Mouse (Mus musculus) CH12.LX (cell line): ENCODE measurements around the gene Iscu. TPM values are rescaled to one million over a fixed set of nuclear protein-coding genes. Genes with fewer than 3 reads are reported as not detected.

Experiments
- DNase-seq: peaks from one replicate; pipeline ENCODE4 v3.0.0-alpha.2; 2013; ENCODE audit errors: extremely low read depth
- H3K27ac ChIP-seq: 2 replicates; pipeline ENCODE4 v1.5.1; 2012; ENCODE audit warnings: low read depth, mild to moderate bottlenecking, control low read depth, moderate library complexity; ENCODE audit not compliant: insufficient read depth
- H3K27me3 ChIP-seq: replicated peaks from 2 replicates; pipeline ENCODE3; 2012; ENCODE audit warnings: inconsistent platforms
- H3K36me3 ChIP-seq, 2 experiments: replicated peaks in 1 of 2; 2 replicates each; pipeline versions ENCODE3 to v1.6.1; 2012; ENCODE audit warnings: inconsistent platforms in 1 of 2, low read length in 1 of 2, mild to moderate bottlenecking in 1 of 2, mixed read lengths in 1 of 2, moderate library complexity in 1 of 2; ENCODE audit not compliant: control insufficient read depth in 1 of 2, insufficient read depth in 1 of 2
- H3K4me1 ChIP-seq, 2 experiments: 2 replicates each; pipeline ENCODE4 v1.6.1; 2012; ENCODE audit warnings: inconsistent platforms in 1 of 2, moderate library complexity in 1 of 2; ENCODE audit not compliant: insufficient read depth in 2 of 2, control insufficient read depth in 1 of 2
- H3K4me2 ChIP-seq: 2 replicates; pipeline ENCODE4 v1.6.1; 2012; ENCODE audit warnings: low read depth, mild to moderate bottlenecking, control low read depth; ENCODE audit not compliant: poor library complexity, insufficient read depth, severe bottlenecking
- H3K4me3 ChIP-seq, 3 experiments: fragments of 150-350 bp in 1 of 3; sonication (generic) in 1 of 3; replicated peaks in 1 of 3; 2 replicates each; pipeline versions ENCODE3 to v1.5.1; 2011 to 2012; ENCODE audit warnings: low read depth in 2 of 3, low read length in 2 of 3, mild to moderate bottlenecking in 2 of 3, moderate library complexity in 2 of 3, control low read depth in 1 of 3, improper control_type of control experiment in 1 of 3, inconsistent platforms in 1 of 3, mixed read lengths in 1 of 3; ENCODE audit not compliant: poor library complexity in 1 of 3
- H3K79me2 ChIP-seq: replicated peaks from 2 replicates; pipeline ENCODE4 v1.6.1; 2012; ENCODE audit warnings: mild to moderate bottlenecking, moderate library complexity; ENCODE audit not compliant: control insufficient read depth, poor library complexity, insufficient read depth, severe bottlenecking; ENCODE audit errors: extremely low read depth
- H3K9ac ChIP-seq: 2 replicates; pipeline ENCODE4 v1.6.1; 2012; ENCODE audit warnings: low read depth, mild to moderate bottlenecking, control low read depth, moderate library complexity; ENCODE audit not compliant: insufficient read depth
- H3K9me3 ChIP-seq: replicated peaks from 2 replicates; pipeline ENCODE3; 2012; ENCODE audit warnings: low read length, inconsistent platforms, mixed read lengths
- CTCF ChIP-seq, 2 experiments: IDR thresholded peaks in 1 of 2; conservative IDR thresholded peaks in 1 of 2; 2 replicates each; pipeline ENCODE4 v1.5.1; 2011 to 2012; ENCODE audit warnings: low read depth in 2 of 2, low read length in 2 of 2, improper control_type of control experiment in 1 of 2, inconsistent platforms in 1 of 2, mild to moderate bottlenecking in 1 of 2, moderate library complexity in 1 of 2
- E2F4 ChIP-seq: IDR thresholded peaks from 2 replicates; pipeline ENCODE4 v1.6.1; 2011; ENCODE audit warnings: low read depth, low read length, improper control_type of control experiment; ENCODE audit not compliant: insufficient replicate concordance
- ETS1 ChIP-seq: conservative IDR thresholded peaks from 2 replicates; pipeline ENCODE4 v1.6.1; 2012; ENCODE audit warnings: low read depth, mild to moderate bottlenecking, inconsistent platforms, low read length, improper control_type of control experiment, moderate library complexity
- IRF4 ChIP-seq: IDR thresholded peaks from 2 replicates; pipeline ENCODE4 v1.6.1; 2014; ENCODE audit warnings: low read depth, mild to moderate bottlenecking, inconsistent platforms, low read length, improper control_type of control experiment
- JUN ChIP-seq: IDR thresholded peaks from 2 replicates; pipeline ENCODE4 v1.6.1; 2011; ENCODE audit warnings: low read depth, mild to moderate bottlenecking, low read length, improper control_type of control experiment, moderate library complexity; ENCODE audit not compliant: insufficient read depth
- JUND ChIP-seq: conservative IDR thresholded peaks from 2 replicates; pipeline ENCODE4 v1.6.1; 2011; ENCODE audit warnings: low read depth, low read length, improper control_type of control experiment
- MEF2A ChIP-seq: IDR thresholded peaks from 2 replicates; pipeline ENCODE4 v1.6.1; 2014; ENCODE audit warnings: low read depth, mild to moderate bottlenecking, inconsistent platforms, low read length, improper control_type of control experiment, borderline replicate concordance
- MXI1 ChIP-seq: IDR thresholded peaks from 2 replicates; pipeline ENCODE4 v1.6.1; 2011; ENCODE audit warnings: mild to moderate bottlenecking, low read depth, low read length, improper control_type of control experiment
- NRF1 ChIP-seq: IDR thresholded peaks from 2 replicates; pipeline ENCODE4 v1.6.1; 2014; ENCODE audit warnings: low read depth, mild to moderate bottlenecking, inconsistent platforms, low read length, improper control_type of control experiment, moderate library complexity
- PAX5 ChIP-seq: IDR thresholded peaks from 2 replicates; pipeline ENCODE4 v1.6.1; 2012; ENCODE audit warnings: low read length, inconsistent platforms, mixed read lengths
- POLR2AphosphoS2 ChIP-seq: IDR thresholded peaks from 2 replicates; pipeline ENCODE4 v1.6.1; 2011; ENCODE audit warnings: low read depth, low read length, improper control_type of control experiment
- SIN3A ChIP-seq: IDR thresholded peaks from 2 replicates; pipeline ENCODE4 v1.6.1; 2012; ENCODE audit warnings: low read length, improper control_type of control experiment, inconsistent platforms
- SMC3 ChIP-seq: IDR thresholded peaks from 2 replicates; pipeline ENCODE4 v1.6.1; 2011; ENCODE audit warnings: low read depth, low read length, improper control_type of control experiment
- TCF12 ChIP-seq: IDR thresholded peaks from 2 replicates; pipeline ENCODE4 v1.6.1; 2014; ENCODE audit warnings: low read depth, mild to moderate bottlenecking, inconsistent platforms, low read length, improper control_type of control experiment
- USF2 ChIP-seq: conservative IDR thresholded peaks from 2 replicates; pipeline ENCODE4 v1.6.1; 2011; ENCODE audit warnings: low read depth, low read length, improper control_type of control experiment
- ZMIZ1 ChIP-seq: IDR thresholded peaks from 2 replicates; pipeline ENCODE4 v1.6.1; 2012; ENCODE audit warnings: low read depth, mild to moderate bottlenecking, inconsistent platforms, low read length, improper control_type of control experiment
- dilution Hi-C: fragments of 300-500 bp; cut with MboI; formaldehyde crosslinking; loops from 2 replicates; pipeline ENCODE4 v1.14.3; 2020; ENCODE audit warnings: low sequenced_read_pairs; ENCODE audit not compliant: extremely low pct_unique_long_range_greater_than_20kb, extremely low pct_ligation_motif_present
- in situ Hi-C: fragments of 300-500 bp; cut with MboI; formaldehyde crosslinking; loops from 3 replicates; pipeline ENCODE4 v1.14.3; 2019; ENCODE audit warnings: low sequenced_read_pairs, low pct_ligation_motif_present, low pct_unique_long_range_greater_than_20kb, mixed read lengths
- polyA plus RNA-seq: library from polyadenylated mRNA; unstranded; fragments of >175 nt; gene quantifications from 2 replicates; pipeline ENCODE4 v1.2.1, GENCODE M21; 2012; ENCODE audit warnings: low read depth; ENCODE audit not compliant: insufficient read length
- total RNA-seq, 2 experiments: library from RNA; depleted of rRNA; stranded (reverse); fragments of 300-350 nt in 1 of 2; fragments of >200 nt in 1 of 2; gene quantifications; 2 replicates each; pipeline ENCODE4 v1.2.3; 2012 to 2014

The Iscu gene
- total and polyA plus RNA-seq, 3 experiments: 72.1 to 86.7 (median 79.3) TPM

DNA sequence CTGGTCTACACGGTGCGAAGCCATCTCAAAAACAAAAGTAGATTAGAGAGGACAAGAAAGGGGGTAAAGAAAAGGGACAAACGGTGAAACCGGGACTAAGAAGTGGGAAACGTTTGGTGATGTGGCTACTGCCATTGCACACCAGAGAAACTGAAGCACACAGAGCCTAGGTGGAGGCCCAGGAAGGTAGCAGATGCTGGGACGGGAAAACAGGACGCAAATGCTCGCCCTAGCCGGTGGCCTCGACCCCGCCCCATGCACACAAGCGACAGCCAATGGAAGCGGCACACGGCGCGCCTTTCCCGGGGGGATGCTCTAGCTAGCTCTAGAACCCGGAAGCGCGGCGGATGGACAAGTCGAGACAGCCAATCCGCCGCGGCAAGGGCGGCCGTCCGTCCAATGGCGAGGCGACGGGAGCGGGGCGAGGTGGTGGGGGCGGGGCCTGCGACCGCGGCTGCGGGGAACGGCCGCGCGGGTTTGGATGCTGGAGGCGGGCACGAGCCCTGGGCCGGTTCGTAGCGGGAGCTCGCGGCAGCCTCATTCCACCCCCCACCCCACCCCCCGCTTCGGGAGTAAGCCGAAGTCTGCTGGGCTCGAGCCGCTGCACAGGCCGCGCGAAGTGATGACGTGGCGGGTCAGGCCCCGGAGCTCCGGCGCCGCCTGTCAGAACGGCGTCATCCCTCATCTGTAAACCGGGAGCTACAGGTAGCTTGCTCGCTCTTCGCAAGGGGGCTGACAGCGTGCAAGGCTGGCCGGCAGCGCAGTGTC is 37.0 kb upstream of the Iscu start, which contains the start of gene Ficd (continued):
- TF ChIP-seq SIN3A (peak; percentile 84), ZMIZ1 (peak; percentile 15; the same call in 1 of the 2 replicates), MEF2A (peak; percentile 11; the same call in 1 of the 2 replicates), USF2 (no peak), IRF4 (peak; percentile 35; the same call in 1 of the 2 replicates), SMC3 (no peak), POLR2AphosphoS2 (peak; percentile 44; the same call in 1 of the 2 replicates), TCF12 (peak; percentile 36), E2F4 (no peak), JUN (no peak)

DNA sequence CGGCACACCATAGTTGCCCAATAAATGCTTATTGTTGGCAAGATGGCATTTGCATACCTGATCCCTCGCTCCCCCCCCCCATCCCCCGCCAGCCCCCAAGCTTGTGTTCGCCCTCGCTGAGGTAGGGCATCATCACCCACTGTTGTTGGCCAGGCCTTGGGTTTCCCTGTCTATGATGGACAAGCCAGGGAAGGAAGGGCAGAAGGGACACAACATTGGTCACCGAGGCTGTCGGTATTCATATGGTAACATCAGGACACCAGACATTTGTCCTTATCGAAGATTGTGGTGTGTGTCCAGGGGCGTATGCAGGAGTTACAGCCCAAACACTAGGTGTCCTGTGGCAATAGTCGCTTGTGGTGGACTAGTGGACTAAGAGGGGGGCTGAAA is 36.4 kb upstream of the Iscu start:
- peak overlapping the region; percentile 78 for H3K27ac ChIP-seq
- H3K4me3 ChIP-seq: peak overlapping the region; percentile 68 to 90 (median 87)
- dilution Hi-C loops (no loop called here), in situ Hi-C loops (no loop called here)
- peaks cover 37 to 43% of the 10 kb centered on the region in 2 experiments for H3K36me3 ChIP-seq
- H3K4me1 ChIP-seq: peaks cover 10 to 21% of the 10 kb centered on the region in 2 experiments
- peak overlapping the region; percentile 70 for H3K9ac ChIP-seq
- H3K27me3 ChIP-seq: peaks cover 9% of the 10 kb centered on the region
- no peaks in the 10 kb centered on the region for H3K9me3 ChIP-seq
- H3K79me2 ChIP-seq: no peaks in the 10 kb centered on the region
- DNase-seq: no peak
- H3K4me2 ChIP-seq: peak overlapping the region; percentile 83
- peak; percentile 44; the same call in 1 of the 2 replicates for TF ChIP-seq ZMIZ1
- TF ChIP-seq MXI1: no peak
- TF ChIP-seq PAX5: no peak
- no peak for TF ChIP-seq JUND
- no peak for TF ChIP-seq NRF1

DNA sequence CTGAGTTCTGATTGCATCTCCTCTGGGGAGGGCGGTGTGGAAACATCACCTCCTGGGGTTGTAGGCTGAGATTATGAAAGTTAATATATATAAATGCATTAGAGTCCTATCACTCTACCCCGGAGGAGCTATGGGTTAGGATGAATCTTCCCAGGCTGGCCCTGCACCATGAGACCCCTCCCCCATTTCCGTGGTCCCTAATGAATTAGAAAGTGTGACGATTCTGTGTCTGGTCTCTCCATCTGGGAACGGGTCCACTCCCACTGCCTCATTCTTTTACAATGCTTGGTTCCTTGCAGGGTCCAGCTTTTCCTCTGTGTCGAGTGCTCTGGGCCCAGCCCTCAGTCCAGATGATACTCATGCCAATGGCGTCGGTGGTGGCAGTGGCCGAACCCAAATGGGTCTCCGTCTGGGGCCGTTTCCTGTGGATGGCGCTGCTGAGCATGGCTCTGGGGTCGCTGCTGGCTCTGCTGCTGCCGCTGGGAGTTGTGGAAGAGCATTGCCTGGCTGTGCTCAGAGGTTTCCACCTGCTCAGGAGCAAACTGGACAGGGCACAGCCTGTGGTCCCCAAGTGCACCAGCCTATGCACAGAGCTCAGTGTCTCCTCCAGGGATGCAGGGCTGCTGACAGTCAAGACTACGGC is 35.9 kb upstream of the Iscu start:
- Histone ChIP-seq H3K4me3 (peak overlapping the region; percentile 68 to 90 (median 87)), H3K27ac (no peak overlapping the region), H3K36me3 (peaks cover 41 to 49% of the 10 kb centered on the region in 2 experiments), H3K9me3 (no peaks in the 10 kb centered on the region), H3K79me2 (no peaks in the 10 kb centered on the region), H3K4me1 (peaks cover 10 to 21% of the 10 kb centered on the region in 2 experiments)
- in situ Hi-C loops (no loop called here), dilution Hi-C loops (no loop called here)
- DNase-seq: no peak
- no peak for TF ChIP-seq PAX5
- TF ChIP-seq ETS1: no peak
- no peak for TF ChIP-seq MXI1
- TF ChIP-seq CTCF (conservative IDR thresholded peaks at IDR 0.05 in 1 of 2, IDR thresholded peaks at IDR 0.05 in 1 of 2; ENCODE audit: low read depth in 2 of 2, low read length in 2 of 2): peak in 1 of 2 experiments; percentile 34; a peak in 1 of 4 replicates
- no peak for TF ChIP-seq SIN3A
- TF ChIP-seq, all 38 proteins: peak for 1
- Histone ChIP-seq H3K4me2 (peak overlapping the region; percentile 83), H3K9ac (peak overlapping the region; percentile 70), H3K27me3 (peaks cover 6% of the 10 kb centered on the region)
